18 mouse cellular contexts compared by ENCODE assay signal in the genomic region with DNA sequence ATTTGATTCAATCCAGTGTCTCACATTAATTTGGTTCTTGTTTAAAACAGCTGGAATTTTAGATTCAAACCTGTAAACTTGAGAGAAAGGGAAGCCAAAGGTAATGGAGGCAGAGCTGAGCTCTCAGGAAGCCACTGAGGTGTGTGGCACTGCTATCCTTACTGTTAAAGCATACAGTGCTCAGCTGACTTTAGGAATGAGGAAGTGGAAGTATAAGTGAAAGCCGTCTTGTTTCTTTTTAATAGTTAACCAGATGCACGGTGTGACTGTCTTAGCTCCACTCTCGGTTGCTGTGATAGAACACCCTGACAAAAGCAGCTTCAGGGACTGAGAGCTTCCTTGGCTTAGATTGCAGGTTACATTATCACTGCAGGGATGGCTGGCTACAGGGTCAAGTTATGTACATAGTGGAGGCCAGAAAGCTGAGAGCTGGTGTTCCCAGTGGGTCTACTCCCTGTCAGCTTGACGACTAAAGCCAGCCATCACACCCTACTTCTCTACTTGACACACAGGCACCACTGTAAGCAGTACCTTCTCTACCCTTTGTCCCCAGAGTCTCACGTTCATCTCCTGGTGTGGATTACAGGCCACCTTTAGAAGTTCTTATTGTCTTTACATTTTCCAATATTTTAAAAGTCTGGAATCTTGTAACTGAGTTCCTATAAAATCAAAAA. TPM values are rescaled to one million over a fixed set of nuclear protein-coding genes. Genes with fewer than 3 reads are reported as not detected.
DNase-seq lines count a peak whose midpoint lies in the region; ATAC-seq and TF ChIP-seq lines count a peak whose summit lies in the region.
"Had no signal": no experiment of that assay in that cellular context is flagged by ENCODE, and none has a peak within 500 bp of the region (broad histone marks: within the 10 kb centered on the region; RNA-seq: fewer than 3 reads in every experiment).

No protein-coding gene starts in this region.

- H3K4me2 ChIP-seq in forebrain, embryonic 12.5 days, result no peak overlapping the region
- H3K4me2 ChIP-seq in kidney, embryonic 14.5 days (replicated peaks; ENCODE audit: low read depth, low read length), result no peak overlapping the region
- H3K4me2 ChIP-seq: limb, embryonic 13.5 days had no signal

- no peak for TF ChIP-seq POLR2A in kidney, adult 2 months (IDR thresholded peaks at IDR 0.05; ENCODE audit: low read depth, low read length)
- no peak for TF ChIP-seq POLR2A in spleen, adult 2 months (IDR thresholded peaks at IDR 0.05; ENCODE audit: low read depth, low read length)

- no peak for TF ChIP-seq CTCF in kidney, adult 2 months (conservative IDR thresholded peaks at IDR 0.05; ENCODE audit: insufficient read depth, insufficient read length, low read depth, low read length)
- no peak for TF ChIP-seq CTCF in spleen, adult 2 months (IDR thresholded peaks at IDR 0.05; ENCODE audit: extremely low read depth, insufficient read depth, insufficient read length, insufficient replicate concordance)

- H3K4me1 ChIP-seq in forebrain, embryonic 12.5 days, result peaks cover 10% of the 10 kb centered on the region
- peaks cover 4% of the 10 kb centered on the region; the same call in 1 of the 2 replicates for H3K4me1 ChIP-seq in forebrain, embryonic 10.5 days
- H3K4me1 ChIP-seq in kidney, embryonic 14.5 days (ENCODE audit: control insufficient read depth, insufficient read depth, low read length), result no peaks in the 10 kb centered on the region
- peaks cover 5% of the 10 kb centered on the region for H3K4me1 ChIP-seq in kidney, adult 2 months (ENCODE audit: control insufficient read depth, insufficient read depth, low read length)
- peaks cover 2% of the 10 kb centered on the region; the same call in 1 of the 2 replicates for H3K4me1 ChIP-seq in spleen, adult 2 months (ENCODE audit: control insufficient read depth, insufficient read depth, insufficient read length)

- no peak overlapping the region for H3K9ac ChIP-seq in forebrain, embryonic 12.5 days
- no peak overlapping the region for H3K9ac ChIP-seq in kidney, embryonic 14.5 days (ENCODE audit: low read depth, low read length)
- H3K9ac ChIP-seq: forebrain, postnatal 0 days; limb, embryonic 13.5 days; liver, postnatal 0 days had no signal

- WGBS in forebrain, embryonic 12.5 days, result 77% methylated on average over 5 of the region's 5 CpGs
- 87% methylated on average over 5 of the region's 5 CpGs for WGBS in forebrain, embryonic 10.5 days
- 39% methylated on average over 5 of the region's 5 CpGs for WGBS in kidney, embryonic 14.5 days
- 33% methylated on average over 5 of the region's 5 CpGs for WGBS in kidney, adult 2 months
- WGBS in spleen, adult 2 months, result 42% methylated on average over 5 of the region's 5 CpGs

- no peaks in the 10 kb centered on the region for H3K27me3 ChIP-seq in forebrain, embryonic 12.5 days
- no peaks in the 10 kb centered on the region for H3K27me3 ChIP-seq in forebrain, embryonic 10.5 days (ENCODE audit: poor library complexity, severe bottlenecking)
- no peaks in the 10 kb centered on the region for H3K27me3 ChIP-seq in kidney, embryonic 14.5 days (ENCODE audit: control insufficient read depth, insufficient read depth, low read length)
- H3K27me3 ChIP-seq in kidney, adult 2 months (replicated peaks; ENCODE audit: control insufficient read depth, insufficient read depth, low read length), result no peaks in the 10 kb centered on the region
- no peaks in the 10 kb centered on the region for H3K27me3 ChIP-seq in spleen, adult 2 months (ENCODE audit: control insufficient read depth, insufficient read depth, low read length)
- H3K27me3 ChIP-seq: limb, embryonic 13.5 days had no signal

- no peak overlapping the region for H3K4me3 ChIP-seq in forebrain, embryonic 12.5 days (replicated peaks)
- no peak overlapping the region for H3K4me3 ChIP-seq in forebrain, embryonic 10.5 days
- no peak overlapping the region for H3K4me3 ChIP-seq in kidney, embryonic 14.5 days (ENCODE audit: low read length)
- H3K4me3 ChIP-seq in kidney, adult 2 months (ENCODE audit: insufficient read depth, low read depth, low read length), result no peak overlapping the region
- H3K4me3 ChIP-seq in spleen, adult 2 months (ENCODE audit: extremely low read depth, insufficient read depth, insufficient read length), result no peak overlapping the region
- H3K4me3 ChIP-seq: limb, embryonic 13.5 days had no signal

- DNase-seq in forebrain, embryonic 10.5 days (ENCODE audit: extremely low spot score, low spot score), result no peak
- no peak for DNase-seq in kidney, adult 2 months
- peak in 1 of 2 experiments; percentile 15 for DNase-seq in spleen, adult 2 months (ENCODE audit: low read depth in 1 of 2, low spot score in 2 of 2)
- no peak for DNase-seq in spleen, postnatal 10 days (ENCODE audit: low spot score in 2 of 2)
- no peak for DNase-seq in layer of hippocampus, postnatal 10 days (ENCODE audit: low spot score in 2 of 2)
- no peak for DNase-seq in adrenal gland, adult 18-20 months (ENCODE audit: low spot score in 2 of 2)
- DNase-seq: cerebellum, adult 8-10 months; heart, postnatal 14 days; kidney, postnatal 25 days; liver, postnatal 0 days; thymus, adult 18-20 months had no signal

- no peak for ATAC-seq in forebrain, embryonic 12.5 days (ENCODE audit: low FRiP score)
- peak; percentile 46; the same call in 1 of the 2 replicates for ATAC-seq in kidney, embryonic 14.5 days (ENCODE audit: low FRiP score, low TSS enrichment)
- ATAC-seq: liver, postnatal 0 days had no signal

- H3K36me3 ChIP-seq in forebrain, embryonic 12.5 days (replicated peaks), result peaks cover 36% of the 10 kb centered on the region
- H3K36me3 ChIP-seq in forebrain, embryonic 10.5 days (replicated peaks), result peaks cover 65% of the 10 kb centered on the region
- peaks cover 32% of the 10 kb centered on the region for H3K36me3 ChIP-seq in kidney, embryonic 14.5 days (ENCODE audit: control insufficient read depth, insufficient read depth, low read length)
- no peaks in the 10 kb centered on the region; the same call in 1 of the 2 replicates for H3K36me3 ChIP-seq in kidney, adult 2 months (ENCODE audit: control insufficient read depth, insufficient read depth, low read length)
- H3K36me3 ChIP-seq in spleen, adult 2 months (ENCODE audit: control insufficient read depth, insufficient read depth, low read length), result peaks cover 14% of the 10 kb centered on the region

- no peaks in the 10 kb centered on the region for H3K9me3 ChIP-seq in forebrain, embryonic 12.5 days
- H3K9me3 ChIP-seq in forebrain, embryonic 10.5 days, result no peaks in the 10 kb centered on the region
- no peaks in the 10 kb centered on the region for H3K9me3 ChIP-seq in kidney, embryonic 14.5 days (ENCODE audit: control insufficient read depth, low read length)
- H3K9me3 ChIP-seq: limb, embryonic 13.5 days had no signal

- 0 out of 2 replicates have a peak overlapping the region, but pooled peaks have one; percentile 38 for H3K27ac ChIP-seq in forebrain, embryonic 12.5 days
- H3K27ac ChIP-seq in forebrain, embryonic 10.5 days, result no peak overlapping the region
- no peak overlapping the region for H3K27ac ChIP-seq in kidney, embryonic 14.5 days (ENCODE audit: low read depth, low read length)
- no peak overlapping the region for H3K27ac ChIP-seq in kidney, adult 2 months (ENCODE audit: insufficient read depth, low read depth, low read length)
- peak overlapping the region; percentile 26; the same call in 1 of the 2 replicates for H3K27ac ChIP-seq in spleen, adult 2 months (ENCODE audit: insufficient read depth, low read length)
- H3K27ac ChIP-seq: limb, embryonic 13.5 days had no signal

RNA-seq across cellular contexts. Expression of a gene that starts 37.2 kb away (rescaled TPM):
- polyA plus RNA-seq in forebrain, embryonic 12.5 days (2016; fragmentation: Nextera tagmentation; extraction: Ambion mirVana), result 6.0 and 7.1 TPM in 2 replicates
- polyA plus RNA-seq in forebrain, embryonic 10.5 days (2016; fragmentation: Nextera tagmentation; extraction: Ambion mirVana), result 0.55 and 1.6 TPM in 2 replicates
- not detected in 2 replicates for polyA plus RNA-seq in kidney, embryonic 14.5 days (2014; fragmentation: Nextera tagmentation; extraction: Ambion mirVana)
- polyA plus RNA-seq in kidney, adult 2 months (2012; rRNA removed), result not detected in 2 replicates
- polyA plus RNA-seq in spleen, adult 2 months (2012; rRNA removed), result not detected in 2 replicates
- total RNA-seq in layer of hippocampus, postnatal 10 days (2021), result not detected
- not detected for total RNA-seq in adrenal gland, adult 18-20 months (2021)
- total RNA-seq: ES-E14; heart, postnatal 14 days; megakaryocyte-erythroid progenitor cell, adult 5-6 weeks had no signal
- polyA plus RNA-seq: gonadal fat pad, adult 2 months; limb, embryonic 13.5 days; liver, postnatal 0 days had no signal

RNA-seq across cellular contexts. Expression of a gene that starts 49.5 kb away (rescaled TPM):
- polyA plus RNA-seq in forebrain, embryonic 12.5 days (2016; fragmentation: Nextera tagmentation; extraction: Ambion mirVana), result 249 and 258 TPM in 2 replicates
- 268 and 270 TPM in 2 replicates for polyA plus RNA-seq in forebrain, embryonic 10.5 days (2016; fragmentation: Nextera tagmentation; extraction: Ambion mirVana)
- 255 and 371 TPM in 2 replicates for polyA plus RNA-seq in kidney, embryonic 14.5 days (2014; fragmentation: Nextera tagmentation; extraction: Ambion mirVana)
- polyA plus RNA-seq in kidney, adult 2 months (2012; rRNA removed), result 18.4 and 32.5 TPM in 2 replicates
- polyA plus RNA-seq in spleen, adult 2 months (2012; rRNA removed), result 2.6 and 3.7 TPM in 2 replicates
- total RNA-seq in layer of hippocampus, postnatal 10 days (2021), result 100 to 1,000 TPM; 204 to 227 TPM
- total RNA-seq in adrenal gland, adult 18-20 months (2021), result 100 to 1,000 TPM; 204 to 227 TPM

Comparison
In these comparisons a context has a peak if more than half of its experiments do, and no peak if none do; other contexts are left out.
1. H3K27ac ChIP-seq: peak in forebrain, embryonic 12.5 days (single experiment) and spleen, adult 2 months (single experiment); none in forebrain, embryonic 10.5 days (single experiment), kidney, embryonic 14.5 days (single experiment) and kidney, adult 2 months (single experiment).